Mouse (Mus musculus) cerebellum, adult 9-11 months (tissue): ENCODE data around the gene Gm8677.
"Not testable (repeated sequence)": the region's sequence is repeated elsewhere in the genome, so short reads cannot be mapped to it uniquely, and the experiment has no call there.

Experiments used
- DNase-seq: peaks from one replicate; pipeline ENCODE4 v3.0.0; 2022

The Gm8677 gene

GRCm38 (mm10) chr7:22534787-22535186 is at the start of gene Gm8677:
TSS of gene Gm8677 (minus strand) at chr7:22534887.
- not testable (repeated sequence) for DNase-seq

GRCm38 (mm10) chr7:22565243-22565642 is 30.6 kb upstream of the Gm8677 start, which contains the start of gene Gm4201:
TSS of gene Gm4201 (minus strand) at chr7:22565343.
- DNase-seq = not testable (repeated sequence)

DNA sequence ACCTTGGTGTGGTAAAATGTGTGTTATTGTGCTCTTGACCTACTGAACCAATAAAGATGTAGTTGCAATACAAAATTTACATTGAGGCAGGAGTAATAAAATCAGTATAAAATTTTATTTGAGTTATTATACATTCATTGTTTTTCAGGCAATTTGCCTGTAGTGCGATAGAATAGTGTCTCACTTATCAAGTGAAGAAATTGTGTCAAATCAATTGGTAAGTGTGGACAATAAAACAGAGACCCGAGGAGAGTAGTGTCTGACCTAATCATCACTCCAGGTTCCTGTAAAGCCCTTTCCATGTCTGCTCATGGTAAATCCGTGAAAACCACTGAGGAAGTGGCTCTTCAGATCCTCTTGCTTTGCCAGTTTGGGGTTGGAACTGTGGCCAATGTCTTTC is 12.0 kb downstream of the Gm8677 start, which contains the start of gene Vmn1r152:
Gene Vmn1r152 (plus strand): TSS at position 301 of the 400 bp plus-strand sequence.
- not testable (repeated sequence) for DNase-seq

DNA sequence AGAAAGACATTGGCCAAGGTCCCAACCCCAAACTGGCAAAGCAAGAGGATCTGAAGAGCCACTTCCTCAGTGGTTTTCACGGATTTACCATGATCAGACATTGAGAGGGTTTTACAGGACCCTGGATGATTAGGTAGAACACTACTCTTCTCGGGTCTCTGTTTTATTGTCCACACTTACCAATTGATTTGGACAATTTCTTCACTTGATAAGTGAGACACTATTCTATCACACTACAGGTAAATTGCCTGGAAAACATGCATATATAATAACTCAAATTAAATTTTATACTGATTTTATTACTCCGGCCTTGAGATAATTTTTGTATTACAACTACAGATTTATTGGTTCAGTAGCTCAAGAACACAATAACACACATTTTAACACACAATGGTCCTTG is 35.1 kb downstream of the Gm8677 start, which contains the start of gene Vmn1r151:
Gene Vmn1r151 (minus strand): TSS at position 101 of the 400 bp plus-strand sequence.
- not testable (repeated sequence) for DNase-seq
